Comparison of ENCODE assay signal across 20 mouse cellular contexts in genomic region chr15:83408216-83408615, GRCm38 (mm10). TPM values are rescaled to one million over a fixed set of nuclear protein-coding genes. Genes with fewer than 3 reads are reported as not detected.
DNase-seq lines count a peak whose midpoint lies in the region; ATAC-seq and TF ChIP-seq lines count a peak whose summit lies in the region.
"Had no signal": no experiment of that assay in that cellular context is flagged by ENCODE, and none has a peak within 500 bp of the region (broad histone marks: within the 10 kb centered on the region; RNA-seq: fewer than 3 reads in every experiment).

No protein-coding gene starts in this region.

- H3K27me3 ChIP-seq in liver, embryonic 13.5 days: no peaks in the 10 kb centered on the region
- H3K27me3 ChIP-seq in liver, postnatal 0 days (ENCODE audit: insufficient read depth, low read length): no peaks in the 10 kb centered on the region
- no peaks in the 10 kb centered on the region for H3K27me3 ChIP-seq in C2C12 (ENCODE audit: control insufficient read depth, insufficient read depth, insufficient read length)
- H3K27me3 ChIP-seq in kidney, embryonic 16.5 days (ENCODE audit: insufficient read depth, low read length): no peaks in the 10 kb centered on the region
- H3K27me3 ChIP-seq: embryonic facial prominence, embryonic 12.5 days had no signal

- H3K4me1 ChIP-seq in liver, embryonic 13.5 days (replicated peaks): peaks cover 66% of the 10 kb centered on the region
- H3K4me1 ChIP-seq in liver, postnatal 0 days (ENCODE audit: insufficient read depth): peaks cover 27% of the 10 kb centered on the region
- H3K4me1 ChIP-seq in bone marrow macrophage, adult 2 months (ENCODE audit: control insufficient read depth, insufficient read depth, low read length): peaks cover 67% of the 10 kb centered on the region
- 0 out of 2 replicates have a peak, but pooled peaks cover 10% of the 10 kb centered on the region for H3K4me1 ChIP-seq in kidney, embryonic 16.5 days (ENCODE audit: insufficient read depth, low read length)

- peaks cover 90% of the 10 kb centered on the region for H3K79me2 ChIP-seq in C2C12 (ENCODE audit: control insufficient read depth, insufficient read depth)

- 0 out of 2 replicates have a peak overlapping the region, but pooled peaks have one; percentile 16 for H3K27ac ChIP-seq in liver, embryonic 13.5 days
- no peak overlapping the region for H3K27ac ChIP-seq in liver, postnatal 0 days (ENCODE audit: low read depth)
- H3K27ac ChIP-seq in bone marrow macrophage, adult 2 months (ENCODE audit: insufficient read depth, low read depth, low read length): peak overlapping the region; percentile 28; the same call in 1 of the 2 replicates
- no peak overlapping the region for H3K27ac ChIP-seq in kidney, embryonic 16.5 days (ENCODE audit: low read length)
- H3K27ac ChIP-seq: embryonic facial prominence, embryonic 12.5 days; hindbrain, postnatal 0 days had no signal

- no peak overlapping the region for H3K4me2 ChIP-seq in liver, embryonic 13.5 days
- H3K4me2 ChIP-seq in liver, postnatal 0 days (ENCODE audit: low read depth, low read length): no peak overlapping the region
- H3K4me2 ChIP-seq in kidney, embryonic 16.5 days (replicated peaks; ENCODE audit: low read depth, low read length): no peak overlapping the region
- H3K4me2 ChIP-seq: embryonic facial prominence, embryonic 12.5 days had no signal

- no peak for TF ChIP-seq POLR2A in bone marrow macrophage, adult 2 months (IDR thresholded peaks at IDR 0.05; ENCODE audit: borderline replicate concordance, low read depth, low read length)

- no peak overlapping the region for H3K4me3 ChIP-seq in liver, embryonic 13.5 days (replicated peaks)
- H3K4me3 ChIP-seq in liver, postnatal 0 days (ENCODE audit: low read depth, low read length): no peak overlapping the region
- no peak overlapping the region for H3K4me3 ChIP-seq in C2C12 (ENCODE audit: insufficient read depth, poor library complexity, severe bottlenecking)
- H3K4me3 ChIP-seq in bone marrow macrophage, adult 2 months (ENCODE audit: insufficient read depth, low read length): no peak overlapping the region
- H3K4me3 ChIP-seq in kidney, embryonic 16.5 days (ENCODE audit: low read length): no peak overlapping the region
- H3K4me3 ChIP-seq: embryonic facial prominence, embryonic 12.5 days; heart, embryonic 10.5 days had no signal

- no peaks in the 10 kb centered on the region for H3K9me3 ChIP-seq in liver, embryonic 13.5 days (replicated peaks)
- H3K9me3 ChIP-seq in liver, postnatal 0 days (ENCODE audit: low read length): no peaks in the 10 kb centered on the region
- no peaks in the 10 kb centered on the region for H3K9me3 ChIP-seq in kidney, embryonic 16.5 days (ENCODE audit: low read length)
- H3K9me3 ChIP-seq: embryonic facial prominence, embryonic 12.5 days; heart, embryonic 10.5 days had no signal

- H3K9ac ChIP-seq in liver, embryonic 13.5 days: no peak overlapping the region
- no peak overlapping the region; the same call in 1 of the 2 replicates for H3K9ac ChIP-seq in liver, postnatal 0 days (replicated peaks)
- H3K9ac ChIP-seq in kidney, embryonic 16.5 days (replicated peaks; ENCODE audit: low read length): no peak overlapping the region
- H3K9ac ChIP-seq: embryonic facial prominence, embryonic 12.5 days had no signal

- WGBS in liver, embryonic 13.5 days (ENCODE audit: insufficient replicate concordance): 64% methylated on average over 5 of the region's 5 CpGs
- 56% methylated on average over 5 of the region's 5 CpGs for WGBS in liver, postnatal 0 days (ENCODE audit: insufficient replicate concordance)
- WGBS in kidney, embryonic 16.5 days: 86% methylated on average over 5 of the region's 5 CpGs

- TF ChIP-seq EP300 in liver, postnatal 0 days (IDR thresholded peaks at IDR 0.05; ENCODE audit: low read depth): no peak

- no peak overlapping the region for H3ac ChIP-seq in C2C12 (ENCODE audit: control insufficient read depth, insufficient read length, low read depth)

- H3K36me3 ChIP-seq in liver, embryonic 13.5 days: peaks cover 34% of the 10 kb centered on the region
- no peaks in the 10 kb centered on the region for H3K36me3 ChIP-seq in liver, postnatal 0 days (replicated peaks; ENCODE audit: insufficient read depth, low read length)
- H3K36me3 ChIP-seq in C2C12 (ENCODE audit: control insufficient read depth, insufficient read depth): peaks cover 16% of the 10 kb centered on the region
- no peaks in the 10 kb centered on the region for H3K36me3 ChIP-seq in kidney, embryonic 16.5 days (ENCODE audit: insufficient read depth, low read length)
- H3K36me3 ChIP-seq: embryonic facial prominence, embryonic 12.5 days had no signal

- ATAC-seq in liver, embryonic 13.5 days (ENCODE audit: low read depth): no peak
- ATAC-seq in liver, postnatal 0 days: no peak
- ATAC-seq in megakaryocyte, adult 5-6 weeks (ENCODE audit: poor library complexity, severe bottlenecking): peak; percentile 73
- ATAC-seq in kidney, embryonic 16.5 days (ENCODE audit: low FRiP score, low TSS enrichment): no peak
- no peak for ATAC-seq in frontal cortex, adult (ENCODE audit: low TSS enrichment)
- ATAC-seq: CD4-positive, CD25-positive, alpha-beta regulatory T cell, adult 4 months; forebrain, embryonic 16.5 days; hindbrain, postnatal 0 days had no signal

- no peak for TF ChIP-seq CTCF in liver, postnatal 0 days (IDR thresholded peaks at IDR 0.05; ENCODE audit: low read depth)
- TF ChIP-seq CTCF in C2C12 (IDR thresholded peaks at IDR 0.05; ENCODE audit: control insufficient read depth, insufficient read depth, insufficient read length): no peak
- no peak for TF ChIP-seq CTCF in bone marrow macrophage, adult 2 months (IDR thresholded peaks at IDR 0.05; ENCODE audit: low read depth, low read length)

- DNase-seq in liver, embryonic 13.5 days: no peak
- DNase-seq in liver, postnatal 0 days: no peak
- no peak for DNase-seq in T-cell, adult 2 months (ENCODE audit: low spot score)
- DNase-seq: adrenal gland, adult 2 months; cerebellum, adult 11-12 months; gastrocnemius, postnatal 10 days; heart, postnatal 14 days; kidney, adult 9 months; left cerebral cortex, postnatal 4 days; right cerebral cortex, postnatal 4 days had no signal

- H3K79me3 ChIP-seq in C2C12 (ENCODE audit: low read depth): peaks cover 85% of the 10 kb centered on the region

TF ChIP-seq in C2C12, 6 proteins besides CTCF, POLR2A, EP300 and RAD21:
- TF ChIP-seq USF1 (IDR thresholded peaks at IDR 0.05; ENCODE audit: low read depth) (no peak), MAX (IDR thresholded peaks at IDR 0.05) (no peak), CEBPB (IDR thresholded peaks at IDR 0.05; ENCODE audit: low read depth) (peak; percentile 48), MYOD1 (IDR thresholded peaks at IDR 0.05; ENCODE audit: control insufficient read depth, insufficient read length, low read depth) (peak; percentile 3), FOSL1 (IDR thresholded peaks at IDR 0.05; ENCODE audit: insufficient read depth, low read length, poor library complexity, severe bottlenecking) (no peak), MYOG (IDR thresholded peaks at IDR 0.05; ENCODE audit: control insufficient read depth, extremely low read depth, insufficient read length) (no peak)

RNA-seq across cellular contexts. Expression of gene Pacsin2, which starts 56.2 kb away (rescaled TPM):
- polyA plus RNA-seq in liver, embryonic 13.5 days (2015; fragmentation: Nextera tagmentation; extraction: Ambion mirVana): 45.0 and 58.2 TPM in 2 replicates
- 20.6 and 24.3 TPM in 2 replicates for polyA plus RNA-seq in liver, postnatal 0 days (2015; fragmentation: Nextera tagmentation; extraction: Ambion mirVana)
- polyA plus RNA-seq in C2C12 (2012; fragmentation: generic; extraction: Trizol): 101 TPM
- polyA plus RNA-seq in bone marrow macrophage, adult 2 months (2012; ENCODE audit: insufficient read depth, insufficient read length, missing spikeins): 61.4 and 63.7 TPM in 2 replicates
- 71.9 and 75.0 TPM in 2 replicates for total RNA-seq in megakaryocyte, adult 5-6 weeks (2015)
- 112 and 115 TPM in 2 replicates for total RNA-seq in megakaryocyte, adult 5-6 weeks (2017)
- 85.4 and 92.0 TPM in 2 replicates for polyA plus RNA-seq in kidney, embryonic 16.5 days (2015; fragmentation: Nextera tagmentation; extraction: Ambion mirVana)

RNA-seq across cellular contexts. Expression of gene Arfgap3, which starts 58.2 kb away (rescaled TPM):
- 15.2 and 16.2 TPM in 2 replicates for polyA plus RNA-seq in liver, embryonic 13.5 days (2015; fragmentation: Nextera tagmentation; extraction: Ambion mirVana)
- 9.6 and 9.9 TPM in 2 replicates for polyA plus RNA-seq in liver, postnatal 0 days (2015; fragmentation: Nextera tagmentation; extraction: Ambion mirVana)
- polyA plus RNA-seq in C2C12 (2012; fragmentation: generic; extraction: Trizol): 39.6 TPM
- 27.8 and 28.6 TPM in 2 replicates for polyA plus RNA-seq in bone marrow macrophage, adult 2 months (2012; ENCODE audit: insufficient read depth, insufficient read length, missing spikeins)
- 15.6 and 26.2 TPM in 2 replicates for total RNA-seq in megakaryocyte, adult 5-6 weeks (2015)
- total RNA-seq in megakaryocyte, adult 5-6 weeks (2017): 20.9 and 21.6 TPM in 2 replicates
- polyA plus RNA-seq in kidney, embryonic 16.5 days (2015; fragmentation: Nextera tagmentation; extraction: Ambion mirVana): 39.2 and 41.1 TPM in 2 replicates

Comparison
In these comparisons a context has a peak if more than half of its experiments do, and no peak if none do; other contexts are left out.
1. H3K27ac ChIP-seq: peak in liver, embryonic 13.5 days (single experiment) and bone marrow macrophage, adult 2 months (single experiment); none in liver, postnatal 0 days (single experiment) and kidney, embryonic 16.5 days (single experiment).